Mouse (Mus musculus) hindlimb bud, embryonic 11.5 days (tissue): Measurements from ENCODE around the gene Mcl1.
"Not testable (repeated sequence)": the region's sequence is repeated elsewhere in the genome, so short reads cannot be mapped to it uniquely, and the experiment has no call there.

Experiments
- DNase-seq: peaks from one replicate; pipeline ENCODE4 v3.0.0-alpha.2; 2012; ENCODE audit warnings: low read depth, low spot score; ENCODE audit errors: extremely low spot score

The Mcl1 gene

GRCm38 (mm10) chr3:95666124-95666844 lies 7.7 kb downstream of the Mcl1 start:
- no peak for DNase-seq

DNA sequence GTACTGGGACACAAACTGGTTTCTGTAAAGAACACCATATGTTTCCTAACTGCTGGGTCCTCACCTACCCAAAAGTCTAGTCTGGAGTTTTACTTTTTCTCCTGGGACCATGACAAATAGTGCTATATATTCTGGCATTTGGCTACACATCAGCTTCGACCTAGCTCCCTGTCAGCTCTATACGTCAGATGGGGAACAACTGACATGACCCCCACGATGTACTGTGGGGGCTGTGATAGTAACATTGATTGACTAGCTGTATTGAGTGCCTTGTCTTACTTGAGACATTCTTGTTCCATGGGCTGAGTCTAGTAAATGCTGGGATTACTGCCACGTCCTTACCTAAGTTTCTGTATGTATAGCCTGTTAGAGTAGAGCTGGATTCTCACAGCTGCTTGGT lies 8.9 kb downstream of the Mcl1 start:
- no peak for DNase-seq

GRCm38 (mm10) chr3:95668026-95668425 lies 9.4 kb downstream of the Mcl1 start:
- DNase-seq, result no peak

GRCm38 (mm10) chr3:95668589-95669308 lies 10.2 kb downstream of the Mcl1 start:
- no peak for DNase-seq

DNA sequence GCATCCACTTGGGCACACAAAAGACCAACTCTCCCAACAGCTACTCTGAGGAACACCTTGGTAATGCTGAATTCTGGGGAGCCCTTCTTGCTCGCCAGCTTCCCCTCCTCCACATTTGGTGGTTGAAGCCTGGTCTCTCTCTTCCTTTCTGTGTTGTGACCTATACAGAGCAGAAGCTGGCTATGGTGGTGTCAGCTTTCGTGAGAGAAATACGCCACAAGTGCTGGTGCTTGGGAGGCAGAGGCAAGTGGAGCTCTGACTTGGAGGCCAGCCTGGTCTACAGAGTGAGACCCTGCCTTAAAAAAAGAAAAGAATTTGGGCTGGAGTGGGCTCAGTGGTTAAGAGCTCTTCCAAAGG lies 10.7 kb downstream of the Mcl1 start:
- no peak for DNase-seq

DNA sequence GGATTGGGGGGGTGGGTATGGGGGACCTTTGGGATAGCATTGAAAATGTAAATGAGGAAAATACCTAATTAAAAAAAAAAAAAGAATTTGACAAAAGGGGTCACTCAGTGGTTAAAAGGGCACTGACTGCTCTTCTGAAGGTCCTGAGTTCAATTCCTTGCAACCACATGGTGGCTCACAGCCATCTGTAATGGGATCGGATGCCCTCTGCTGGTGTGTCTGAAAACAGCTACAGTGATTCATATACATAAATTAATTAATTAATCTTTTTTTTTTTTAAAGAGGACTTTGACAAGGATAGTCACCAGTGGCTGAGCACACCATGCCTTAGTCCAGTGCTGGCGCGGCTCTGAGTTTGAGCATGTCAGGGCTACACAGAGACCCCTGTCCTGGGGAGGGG lies 11.8 kb downstream of the Mcl1 start:
- DNase-seq, result not testable (repeated sequence)

DNA sequence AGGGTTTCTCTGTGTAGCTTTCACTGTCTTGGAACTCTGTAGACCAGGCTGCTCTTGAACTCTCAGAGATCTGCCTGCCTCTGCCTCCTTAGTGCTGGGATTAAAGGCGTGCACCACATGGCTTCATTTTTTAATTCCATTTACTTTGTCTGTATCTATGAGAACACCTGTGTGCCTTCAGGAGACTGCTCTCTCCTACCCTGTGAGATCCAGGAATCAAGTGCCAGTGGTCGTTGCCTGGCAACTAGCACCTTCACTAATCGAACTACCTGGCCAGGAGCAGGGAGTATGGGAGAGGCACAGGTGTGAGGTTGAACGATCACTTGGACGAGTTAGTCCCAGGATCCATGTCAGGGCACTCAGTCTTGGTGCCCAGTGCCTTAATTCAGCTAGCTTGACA lies 12.6 kb downstream of the Mcl1 start:
- DNase-seq, result no peak

DNA sequence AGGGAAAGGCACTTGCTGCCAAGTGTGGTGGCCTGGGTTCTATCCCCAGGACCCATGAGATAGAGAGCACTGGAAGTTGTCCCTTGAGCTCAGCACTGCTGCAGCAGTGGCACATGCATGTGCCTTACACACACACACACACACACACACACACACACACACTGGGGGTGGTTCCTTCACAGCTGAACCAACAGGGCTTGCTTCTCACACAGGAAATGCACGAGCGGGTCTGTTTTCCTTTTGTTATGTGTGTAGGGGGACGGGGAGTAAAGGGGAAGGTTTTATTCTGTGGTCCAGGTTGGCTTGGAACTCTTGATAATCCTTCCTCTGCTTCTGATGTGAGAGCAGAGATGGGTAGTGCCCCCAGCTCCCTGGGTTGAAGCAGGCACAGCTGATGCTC lies 13.9 kb downstream of the Mcl1 start:
- DNase-seq, result no peak

DNA sequence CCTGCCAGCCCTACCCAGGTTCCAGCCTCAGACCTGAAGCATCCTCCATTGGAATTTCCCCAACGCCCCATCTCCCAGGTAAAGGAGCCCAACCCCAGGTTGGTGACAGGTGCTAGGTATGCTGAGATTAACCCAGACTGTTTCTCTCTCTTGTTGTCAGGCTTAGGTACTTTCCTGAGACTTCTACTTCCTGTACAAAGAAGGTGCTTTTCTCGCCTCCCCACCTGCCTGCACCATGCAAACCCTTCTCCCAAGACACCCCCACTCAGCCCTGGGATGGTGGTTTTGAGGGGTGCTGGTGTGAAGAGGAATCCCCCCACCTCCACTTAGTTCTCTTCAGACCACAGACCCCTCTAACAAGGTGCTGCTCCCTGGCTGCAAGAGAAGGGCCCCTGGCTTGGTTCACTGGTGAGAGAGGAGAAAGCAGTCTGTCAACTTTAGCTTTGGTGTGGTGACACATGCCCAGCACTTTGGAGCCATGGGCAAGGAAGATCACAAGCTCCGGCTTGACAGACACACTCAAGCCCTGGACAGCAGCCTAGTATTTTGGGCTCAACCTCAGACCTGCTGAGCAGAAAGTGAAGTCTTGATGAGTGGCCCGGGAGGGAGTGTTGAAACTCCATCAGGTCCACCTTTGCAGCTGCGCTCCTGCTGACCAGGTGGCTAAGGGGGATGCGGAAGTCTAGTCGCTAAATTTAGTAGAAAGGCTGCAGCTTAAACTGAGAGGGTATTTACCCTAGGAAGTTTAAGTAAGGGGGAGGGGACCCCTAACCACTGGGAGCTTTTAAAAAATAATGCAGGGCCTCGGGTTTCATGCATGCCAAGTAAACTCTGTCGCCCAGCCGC lies 14.5 kb downstream of the Mcl1 start:
- DNase-seq, result no peak

DNA sequence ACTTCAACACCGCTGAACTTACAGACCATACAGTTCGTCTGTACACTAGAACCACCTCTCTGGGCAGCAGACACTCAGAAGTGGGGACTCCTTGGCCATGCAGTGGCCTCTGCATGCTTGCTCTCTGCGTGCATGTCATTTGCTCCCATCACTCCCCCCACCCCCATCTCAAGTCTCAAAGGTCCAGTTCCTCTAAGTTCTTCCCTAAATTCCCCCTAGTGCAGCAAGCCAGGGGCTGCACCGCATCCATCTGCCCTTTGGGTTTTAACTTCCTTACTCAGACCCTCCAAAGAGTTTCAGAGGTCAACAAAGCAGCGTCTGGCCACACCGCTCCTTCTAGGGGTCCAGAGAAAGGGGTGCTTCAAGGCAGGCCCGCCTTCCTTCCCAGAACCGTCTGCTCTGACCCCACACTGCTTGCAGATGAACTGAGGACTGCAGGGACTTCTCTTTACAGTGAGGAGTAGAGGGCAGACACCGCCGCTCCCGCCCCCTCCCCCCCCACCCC lies 15.2 kb downstream of the Mcl1 start:
- no peak for DNase-seq

GRCm38 (mm10) chr3:95674236-95674635 lies 15.6 kb downstream of the Mcl1 start:
- DNase-seq, result no peak

DNA sequence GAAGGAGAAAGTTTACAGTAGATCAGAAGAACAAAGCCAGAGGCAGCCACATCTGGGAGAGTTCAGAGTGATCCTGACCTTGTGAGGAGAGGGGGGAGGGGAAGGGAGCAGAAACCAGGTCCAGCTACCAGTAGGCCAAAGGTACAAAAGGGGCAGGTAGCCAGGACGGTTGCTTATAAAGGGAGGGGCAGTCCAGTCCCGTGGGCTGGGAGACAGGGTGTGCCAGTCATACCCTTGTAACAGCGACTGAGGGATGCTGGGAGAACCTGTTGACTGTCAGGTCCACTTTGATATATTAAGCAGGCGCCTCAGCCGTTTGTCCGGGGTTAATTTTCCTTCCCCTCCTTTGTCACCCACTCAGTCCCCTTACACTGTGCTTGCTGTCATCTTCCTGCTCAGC lies 16.2 kb downstream of the Mcl1 start:
- no peak for DNase-seq

- no peak for DNase-seq
Observed at GRCm38 (mm10) chr3:95675301-95676092, 16.9 kb downstream of the Mcl1 start.

DNA sequence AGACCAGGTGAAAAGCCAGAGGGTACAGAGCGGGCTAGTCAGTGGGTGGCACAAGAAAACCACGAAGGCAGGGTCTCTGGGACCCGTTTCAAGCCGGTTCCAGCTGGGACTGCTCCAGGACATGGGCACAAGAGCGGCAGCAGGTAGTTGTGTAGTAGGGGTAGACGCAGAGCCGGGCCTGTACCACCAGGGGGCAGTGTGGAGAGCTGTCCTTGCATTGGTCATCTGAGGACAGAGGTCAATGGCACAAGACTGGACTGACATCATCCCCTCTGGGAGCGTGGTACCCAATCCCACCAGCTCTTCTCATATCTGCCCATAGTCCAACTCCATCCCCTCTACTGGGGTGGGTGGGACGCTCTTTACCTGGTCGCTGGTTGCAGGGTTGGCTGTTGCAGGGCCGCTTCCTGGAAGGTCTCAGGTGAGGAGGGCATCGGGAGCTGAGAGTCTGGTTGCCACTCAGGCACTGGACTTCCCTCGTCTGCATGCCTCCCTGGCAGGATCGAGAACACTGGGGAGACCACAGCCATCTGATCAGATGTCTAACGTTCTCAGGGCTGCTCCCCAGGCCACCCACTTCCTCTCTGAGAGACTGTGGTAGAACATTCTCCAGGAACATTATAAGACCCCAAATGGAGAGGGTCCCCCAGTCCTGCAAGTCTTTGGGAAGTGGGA lies 18.3 kb downstream of the Mcl1 start:
- no peak for DNase-seq

DNA sequence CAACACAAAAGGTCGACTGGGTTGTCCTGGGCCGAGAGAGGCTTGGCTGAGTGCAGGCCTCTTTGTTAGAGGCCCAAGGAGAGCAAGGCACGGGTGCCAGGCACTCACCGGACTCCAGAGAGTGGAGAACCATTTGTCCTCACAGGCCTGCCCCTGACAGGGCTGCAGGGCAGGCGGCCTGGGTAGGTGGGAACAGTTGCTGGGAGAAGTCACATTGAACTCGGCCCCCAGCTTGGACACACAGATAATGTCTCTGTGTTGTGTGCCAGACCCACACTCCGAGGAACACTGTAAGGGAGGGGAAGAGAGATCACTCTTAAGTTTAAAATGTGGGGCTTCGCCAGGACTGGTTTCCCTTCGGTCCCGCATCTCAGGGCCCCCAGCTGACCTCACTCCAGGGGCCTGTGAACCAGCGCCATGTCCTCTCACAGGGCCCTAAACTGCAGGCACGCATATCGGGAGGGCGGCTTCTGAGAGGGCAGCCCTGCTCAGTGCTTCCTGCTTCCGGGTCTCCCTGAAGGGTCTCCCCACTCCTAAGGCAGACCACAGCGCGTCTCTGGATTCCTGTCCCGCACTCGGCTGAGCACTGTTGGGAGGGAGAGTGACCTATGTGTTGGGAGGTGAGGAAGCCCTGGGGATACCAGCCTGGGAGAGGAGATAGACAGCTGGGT lies 19.0 kb downstream of the Mcl1 start:
- no peak for DNase-seq

DNA sequence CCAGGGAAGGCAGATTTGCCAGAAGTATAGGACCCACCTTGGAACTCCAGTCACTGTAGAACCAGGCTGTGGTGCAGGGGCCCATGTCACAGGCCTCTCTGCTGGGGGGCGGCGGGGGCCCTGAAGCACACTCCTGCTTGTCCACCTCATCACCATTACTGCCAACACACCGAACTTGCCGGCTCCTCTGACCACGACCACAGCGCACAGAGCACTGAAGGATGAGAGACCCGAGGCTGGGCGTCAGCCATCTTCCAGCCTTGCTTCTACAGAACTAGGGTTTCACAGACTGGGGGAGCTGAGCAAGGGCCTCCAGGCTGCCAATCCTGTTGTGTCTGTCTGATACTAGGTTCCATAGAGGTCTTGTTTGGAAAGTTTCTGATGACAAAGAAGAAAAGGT lies 21.0 kb downstream of the Mcl1 start:
- no peak for DNase-seq

DNA sequence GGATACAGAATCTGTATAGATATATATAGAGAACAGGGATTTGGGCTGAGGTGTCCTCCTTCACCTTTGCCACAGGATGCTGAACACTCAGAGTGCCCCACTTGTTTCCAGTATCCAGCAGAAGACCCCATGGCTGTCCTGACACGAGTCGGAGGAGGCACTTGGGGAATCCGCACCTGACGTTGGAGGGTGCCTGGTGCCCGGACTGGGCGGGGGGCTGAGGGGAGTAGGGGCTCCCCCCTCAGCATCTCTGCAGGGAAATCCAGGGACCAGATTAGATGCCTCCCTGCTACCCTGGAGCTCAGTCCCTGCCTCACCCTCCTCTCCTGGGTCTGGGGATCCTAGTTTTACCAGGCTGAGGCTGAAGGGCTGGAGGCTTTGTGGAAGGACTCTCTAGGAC lies 22.1 kb downstream of the Mcl1 start:
- DNase-seq, result no peak

DNA sequence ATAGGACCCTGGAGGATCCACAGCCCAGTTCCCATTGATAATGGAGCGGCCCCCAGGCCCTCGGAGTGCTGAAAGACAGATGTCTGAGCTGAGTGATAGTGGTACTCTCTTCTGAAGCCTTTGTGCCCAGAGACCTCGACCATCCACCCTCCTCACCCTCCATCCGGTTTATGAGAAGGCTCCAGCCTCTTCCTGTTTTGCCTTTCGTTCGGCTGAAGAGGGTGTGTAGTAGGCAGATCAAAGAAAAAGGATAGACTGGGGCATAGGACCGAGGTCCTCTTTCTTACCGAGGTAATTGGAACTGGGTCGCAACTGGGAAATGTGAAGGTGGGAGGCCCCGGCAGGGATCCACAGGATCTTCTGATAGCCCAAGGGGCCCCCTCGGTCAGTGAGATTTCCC lies 22.8 kb downstream of the Mcl1 start:
- DNase-seq, result no peak

- DNase-seq, result no peak
Observed at GRCm38 (mm10) chr3:95682878-95683277, 24.3 kb downstream of the Mcl1 start.

GRCm38 (mm10) chr3:95684846-95685245 lies 26.3 kb downstream of the Mcl1 start:
- DNase-seq, result no peak
